Mouse (Mus musculus) gastrocnemius, adult 18-20 months (tissue): Measurements from ENCODE around the gene Tsg101. TPM values are rescaled to one million over a fixed set of nuclear protein-coding genes. Genes with fewer than 3 reads are reported as not detected.

Experiments
- DNase-seq: peaks from one replicate; pipeline ENCODE4 v3.0.0; 2021; ENCODE audit warnings: low spot score
- total RNA-seq, 2 experiments: library from RNA; stranded (reverse); gene quantifications; 2 replicates each; pipeline ENCODE4 v1.2.3; 2021

The Tsg101 gene
- total RNA-seq, 2 experiments from 2014 or later = 54.4 to 59.1 TPM

DNA sequence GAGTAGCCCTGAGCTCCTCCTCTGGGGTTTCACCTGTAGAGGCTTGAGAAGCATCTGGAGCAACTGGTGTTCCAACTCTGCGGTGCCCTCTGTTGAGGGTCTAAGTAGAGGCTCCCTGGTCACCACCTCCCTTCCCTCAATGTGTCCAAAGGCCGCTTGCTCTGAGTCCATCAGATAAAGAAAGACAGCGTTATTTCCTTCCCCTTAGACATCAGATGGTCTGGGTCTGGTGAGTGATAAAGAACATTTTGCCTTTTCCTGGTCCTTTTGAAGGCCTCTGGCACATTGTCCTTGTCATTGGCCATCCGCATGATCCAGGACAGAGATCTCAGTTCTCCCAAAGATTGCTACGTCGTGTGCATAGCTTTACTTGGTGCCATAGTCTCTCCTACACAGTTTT is 42.5 kb downstream of the Tsg101 start:
- DNase-seq = no peak

DNA sequence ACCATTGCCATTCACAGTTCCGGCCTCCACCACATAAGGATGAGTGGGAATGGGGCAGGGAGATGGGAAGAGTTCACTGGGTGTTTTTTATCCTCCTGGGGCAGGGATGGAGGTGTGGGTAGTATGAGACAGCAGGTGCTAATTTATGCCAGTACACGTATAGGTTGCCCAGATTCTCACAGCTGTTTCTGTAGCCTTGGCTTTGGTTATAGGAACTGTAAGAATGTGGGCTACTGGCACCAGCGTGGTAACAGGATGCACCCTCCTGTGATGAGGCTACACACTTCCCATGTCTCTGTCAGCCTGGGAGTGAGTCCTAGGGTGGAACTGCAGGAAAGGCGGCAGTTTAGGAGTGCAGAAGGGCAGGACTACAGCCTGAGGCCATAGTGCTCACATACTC is 42.9 kb downstream of the Tsg101 start:
- peak; percentile 15 for DNase-seq

DNA sequence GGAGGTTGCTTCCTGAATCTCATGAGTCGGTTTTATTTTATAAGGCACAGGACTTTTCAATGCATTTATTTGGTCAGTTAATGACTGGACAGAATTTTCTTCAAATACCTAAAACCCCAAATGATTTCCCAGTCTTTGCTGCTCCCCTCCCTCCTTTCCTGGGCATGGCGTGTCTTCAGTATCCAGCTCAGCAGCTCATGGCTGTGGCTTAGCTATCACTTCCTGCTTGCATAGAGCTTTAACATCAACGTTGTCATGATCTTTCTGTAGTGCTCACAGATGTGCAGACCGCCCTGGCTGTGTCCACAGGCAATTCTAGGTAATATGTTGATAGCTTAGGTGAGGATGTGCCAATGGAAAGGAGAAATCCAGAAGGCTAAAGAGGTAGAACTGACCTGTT is 47.8 kb downstream of the Tsg101 start:
- DNase-seq = no peak

DNA sequence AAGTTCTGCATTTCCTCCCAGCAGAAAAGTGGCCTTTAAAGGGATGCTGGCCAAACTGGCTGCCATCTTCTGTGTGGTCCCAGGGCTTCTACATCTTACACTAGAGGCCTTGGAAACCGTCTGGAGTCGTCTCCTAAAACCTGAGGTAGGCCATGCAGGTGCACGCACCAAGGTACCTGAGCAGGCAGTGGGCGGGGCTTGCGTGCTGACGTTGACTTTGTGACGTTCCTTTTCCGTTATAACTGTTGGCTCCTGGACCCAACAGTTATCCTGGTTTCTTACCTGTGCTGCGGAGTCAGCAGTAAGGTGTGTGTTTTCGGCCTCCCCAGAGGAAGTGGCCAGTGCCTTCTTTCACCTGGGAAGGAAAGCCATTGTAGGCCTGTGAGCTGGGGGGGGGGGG is 58.8 kb downstream of the Tsg101 start, which contains the start of gene Ldhc:
Gene Ldhc, plus strand, starts transcription at position 208 of the 400 bp plus-strand sequence.
- DNase-seq = no peak

DNA sequence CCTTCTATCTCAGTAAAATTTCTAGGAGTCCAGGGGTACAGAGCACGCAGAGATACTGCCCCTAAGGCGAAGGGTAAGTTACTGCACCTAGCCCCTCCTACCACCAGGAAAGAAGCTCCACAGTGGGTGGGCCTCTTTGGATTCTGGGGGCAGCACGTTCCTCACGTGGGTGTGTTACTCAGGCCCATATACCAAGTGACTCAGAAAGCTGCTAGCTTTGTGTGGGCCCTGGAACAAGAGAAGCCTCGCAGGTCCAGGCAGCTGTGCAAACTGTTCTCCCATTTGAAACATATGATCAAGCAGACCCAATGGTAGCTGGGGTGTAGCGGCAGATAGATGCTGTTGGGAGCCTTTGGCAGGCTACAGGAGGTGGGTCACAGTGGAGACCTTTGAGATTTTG is 60.7 kb downstream of the Tsg101 start:
- no peak for DNase-seq

DNA sequence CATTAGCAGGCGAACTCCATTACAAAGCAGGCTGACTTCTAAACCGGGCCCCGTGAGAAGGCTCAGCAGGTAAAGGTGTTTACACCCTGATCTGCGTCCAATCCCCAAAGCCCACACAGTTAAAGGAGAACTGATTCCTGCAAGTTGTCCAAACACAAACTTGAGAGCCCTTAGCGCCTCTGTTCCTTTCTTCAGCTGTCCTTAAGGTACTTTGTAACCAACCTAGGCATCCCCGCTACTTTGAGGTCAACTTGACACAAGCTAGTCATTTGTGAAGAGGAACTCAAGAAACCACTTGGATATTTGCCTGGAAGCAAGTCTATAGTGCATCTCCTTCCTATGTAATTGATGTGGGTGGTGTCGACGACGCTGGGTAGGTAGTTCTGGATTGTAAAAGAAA is 62.3 kb downstream of the Tsg101 start:
- DNase-seq = no peak

DNA sequence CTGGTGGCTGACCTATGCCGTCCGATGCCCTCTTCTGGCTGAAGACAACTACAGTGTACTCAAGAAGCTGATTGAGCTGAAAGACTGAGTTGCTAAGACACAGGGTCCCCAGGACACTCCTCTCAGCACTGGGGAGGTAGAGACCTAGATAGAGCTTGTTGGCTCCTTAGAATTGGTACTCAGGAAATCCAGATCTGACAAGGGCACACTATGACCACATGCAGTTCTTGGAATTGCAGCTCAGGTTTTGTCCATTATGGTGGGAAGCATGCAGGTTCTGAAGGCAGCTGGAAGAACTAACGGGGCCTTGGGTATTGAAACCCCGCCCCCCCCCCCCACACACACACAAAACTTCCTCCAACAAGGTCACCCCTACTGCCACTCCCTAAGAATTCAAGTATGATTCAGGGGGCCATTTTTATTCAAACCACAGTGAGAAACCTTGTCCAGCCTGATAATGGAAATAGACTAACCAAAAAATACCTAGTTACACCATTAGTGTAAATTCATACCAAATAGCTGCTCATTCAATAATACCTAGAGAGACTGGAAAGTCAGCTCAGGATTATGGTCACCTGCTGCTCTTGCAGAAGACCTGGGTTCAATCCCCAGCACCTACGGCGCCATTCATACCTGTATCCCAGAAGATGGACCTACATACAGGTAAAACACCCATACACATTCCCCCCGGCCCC is 63.8 kb downstream of the Tsg101 start:
- no peak for DNase-seq

DNA sequence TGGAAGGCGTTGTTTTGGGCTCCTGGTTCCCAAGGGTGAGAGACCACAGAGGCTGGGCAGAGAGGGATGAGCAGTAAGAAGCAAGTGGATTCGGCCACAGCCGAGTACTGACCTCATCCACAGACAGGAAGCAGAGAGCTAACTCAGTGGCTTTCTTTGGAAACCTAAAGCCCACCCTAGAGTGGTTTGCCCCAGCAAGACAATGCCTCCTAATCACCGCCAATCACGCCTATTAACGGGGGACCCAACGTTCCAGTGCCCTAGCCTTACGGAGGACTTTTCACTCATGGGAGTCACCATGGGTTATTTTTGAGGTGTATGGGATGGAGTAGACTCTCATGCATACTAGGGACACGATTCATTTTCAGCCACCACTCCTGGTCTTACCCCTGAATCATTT is 66.4 kb downstream of the Tsg101 start:
- no peak for DNase-seq

DNA sequence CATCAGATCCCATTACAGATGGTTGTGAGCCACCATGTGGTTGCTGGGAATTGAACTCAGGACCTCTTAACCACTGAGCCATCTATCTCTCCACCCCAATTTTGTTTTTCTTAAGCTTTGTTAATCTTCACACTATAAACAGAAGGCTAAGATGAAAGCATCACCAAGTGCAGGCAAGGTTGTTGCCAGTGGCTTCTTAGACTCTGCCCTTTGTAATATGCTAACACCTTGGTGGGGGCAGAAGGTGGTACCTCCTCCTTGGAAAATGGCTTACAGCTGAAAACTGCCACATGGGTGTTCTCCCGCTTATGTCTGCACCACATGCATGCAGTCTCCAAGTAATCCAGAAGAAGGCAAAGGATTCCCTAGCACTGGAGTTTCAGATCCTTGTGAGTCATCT is 67.1 kb downstream of the Tsg101 start:
- DNase-seq = no peak

DNA sequence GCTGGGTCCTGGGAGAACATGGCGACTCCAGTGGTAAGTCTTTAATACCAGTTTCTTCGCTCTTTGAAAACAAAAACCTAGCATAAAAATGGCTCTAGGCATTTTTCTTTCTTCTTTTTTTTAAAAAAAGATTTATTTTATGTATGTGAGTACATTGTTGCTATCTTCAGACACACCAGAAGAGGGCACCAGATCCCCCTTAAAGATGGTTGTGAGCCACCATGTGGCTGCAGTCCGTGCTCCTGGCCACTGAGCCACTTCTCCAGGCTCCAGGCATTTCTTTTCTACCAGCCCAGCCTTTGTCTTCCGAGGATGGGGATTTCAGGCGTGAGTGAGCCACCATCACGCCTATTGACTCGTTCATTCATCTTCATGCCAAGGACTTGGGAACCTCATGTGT is 68.7 kb downstream of the Tsg101 start:
- no peak for DNase-seq

DNA sequence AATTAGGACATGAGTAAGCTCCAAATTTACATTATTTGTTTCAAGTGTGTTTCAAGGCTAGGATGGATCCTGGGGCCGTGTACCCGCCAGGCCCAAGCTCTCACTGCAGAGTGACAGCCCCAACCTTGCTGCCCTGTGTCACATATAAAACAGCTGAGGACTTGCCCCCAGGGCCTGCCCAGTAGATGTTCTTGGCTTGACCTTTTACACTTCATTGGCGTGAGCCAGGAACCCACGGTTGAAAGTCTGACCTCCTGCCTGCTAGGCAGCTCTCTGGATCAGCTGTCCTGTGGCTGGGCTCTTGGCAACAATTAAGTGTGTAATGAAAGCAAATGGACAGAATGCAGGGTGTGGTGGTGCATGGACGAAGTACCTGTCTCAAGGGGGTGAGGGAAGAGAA is 70.5 kb downstream of the Tsg101 start:
- peak; percentile 45 for DNase-seq

DNA sequence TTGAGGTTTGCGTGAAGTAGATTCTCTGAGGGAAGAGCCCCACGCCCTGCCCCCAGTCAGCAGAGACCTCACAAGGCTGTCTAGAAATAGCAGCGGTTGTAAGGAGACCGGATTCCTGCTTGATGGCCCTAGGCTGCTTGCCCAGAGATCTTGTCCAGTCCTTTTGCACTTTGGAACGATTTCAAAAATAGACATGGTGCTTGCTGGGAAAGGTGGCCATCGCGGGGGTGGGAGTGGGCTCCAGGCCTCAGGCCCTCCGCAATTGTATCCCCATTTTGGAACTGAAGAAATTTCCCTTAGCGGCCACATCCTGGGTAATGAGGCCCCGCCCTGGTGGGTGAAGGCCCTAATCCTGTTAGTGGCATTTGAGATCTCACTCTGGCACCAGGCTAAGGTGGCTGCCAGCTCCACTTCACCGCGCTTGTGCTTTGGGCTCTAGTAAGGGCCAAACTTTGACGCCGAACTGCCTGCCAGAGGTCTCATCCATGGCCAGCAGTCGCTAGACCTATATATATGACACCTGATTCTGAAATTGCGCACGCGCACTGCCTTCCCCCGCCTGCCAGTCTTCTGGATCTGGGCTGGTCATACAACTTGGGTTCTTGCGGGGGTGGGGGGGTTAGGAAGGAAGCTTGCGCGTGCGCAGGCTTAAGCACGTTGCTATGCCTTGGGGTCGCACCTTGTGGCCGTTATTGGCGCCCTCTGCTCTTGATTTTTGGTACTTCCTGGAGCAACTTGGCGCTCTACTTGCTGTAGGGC is 73.1 kb downstream of the Tsg101 start:
- DNase-seq = peak; percentile 79

DNA sequence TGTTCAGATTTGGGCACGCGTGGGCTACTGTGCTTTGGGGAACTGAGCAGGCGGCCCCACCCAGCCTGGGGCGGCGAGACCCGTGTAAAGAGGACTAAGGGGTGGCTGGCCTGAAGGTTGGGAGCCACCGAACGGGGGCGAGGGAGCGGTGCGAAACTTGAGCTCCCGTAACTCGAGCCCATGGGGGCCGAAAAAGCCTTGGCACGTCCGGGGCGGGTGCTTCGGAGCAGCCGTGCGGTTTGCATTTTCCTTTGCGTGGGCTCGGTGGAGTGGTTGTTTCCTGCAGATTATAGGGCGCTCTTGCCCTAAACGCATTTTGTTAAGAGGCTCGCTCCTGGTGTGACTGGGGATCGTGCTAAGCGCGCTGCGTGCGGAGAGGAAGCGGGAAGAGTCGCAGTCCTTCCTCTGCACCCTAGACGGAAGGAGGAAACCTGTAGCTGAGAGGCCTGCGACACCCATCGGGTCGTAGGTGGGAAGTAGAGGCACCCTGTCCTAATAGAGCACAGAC is 73.7 kb downstream of the Tsg101 start:
- peak; percentile 62 for DNase-seq

DNA sequence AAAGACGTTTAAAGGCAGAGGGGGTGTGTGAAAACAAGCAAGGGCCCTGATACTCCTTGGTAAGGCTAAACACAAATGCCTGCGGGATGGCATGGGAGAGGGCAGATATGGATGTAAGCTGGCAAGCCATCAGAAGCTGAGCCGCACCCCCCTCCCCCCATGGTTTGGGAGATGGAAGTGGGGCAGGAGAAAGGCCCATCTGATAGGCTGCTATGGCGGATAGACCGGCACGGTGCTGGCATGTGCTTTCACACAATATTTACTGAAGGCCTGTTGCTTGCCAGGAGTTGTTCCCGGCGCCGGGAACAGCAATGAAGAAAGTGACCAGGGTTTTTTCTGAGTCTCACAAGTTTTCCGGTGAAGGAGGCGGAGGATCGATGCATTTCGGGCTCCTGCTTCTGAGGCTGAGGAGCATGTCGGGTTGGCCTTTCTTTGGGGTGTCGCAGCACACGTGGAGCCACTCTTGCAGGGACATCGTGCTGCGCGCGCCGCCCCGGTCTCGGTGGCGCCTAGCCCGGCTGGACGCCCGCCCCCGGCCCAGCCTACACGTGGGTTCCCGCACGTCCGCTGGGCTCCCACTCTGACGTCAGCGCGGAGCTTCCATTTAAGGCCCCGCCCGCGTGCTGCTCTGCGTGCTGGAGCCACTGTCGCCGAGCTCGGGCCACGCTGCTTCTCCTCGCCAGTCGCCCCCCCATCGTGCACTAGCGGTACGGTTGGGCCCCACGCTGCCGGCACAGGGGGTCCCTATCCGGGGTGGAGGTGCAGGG is 74.4 kb downstream of the Tsg101 start:
- DNase-seq = peak; percentile 94

DNA sequence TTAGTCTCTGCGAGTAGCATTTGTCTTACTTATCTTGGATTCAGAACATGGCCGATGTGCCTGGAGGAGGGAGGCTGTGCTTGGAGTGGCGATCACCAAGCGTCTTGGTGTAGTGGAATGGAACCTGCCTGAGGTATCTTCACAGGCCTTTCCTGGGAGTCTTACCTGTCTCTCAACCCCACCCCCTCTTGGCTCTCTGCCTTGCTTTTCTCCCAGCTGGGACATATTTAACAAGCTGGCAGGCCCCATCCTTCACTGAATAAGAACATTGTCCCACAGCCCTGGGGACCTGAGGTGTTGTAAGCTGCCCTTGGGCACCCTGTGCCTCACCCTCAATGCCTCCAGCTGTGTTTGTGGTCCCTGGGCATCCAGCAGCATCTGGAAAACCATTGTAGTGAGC is 76.2 kb downstream of the Tsg101 start:
- no peak for DNase-seq

DNA sequence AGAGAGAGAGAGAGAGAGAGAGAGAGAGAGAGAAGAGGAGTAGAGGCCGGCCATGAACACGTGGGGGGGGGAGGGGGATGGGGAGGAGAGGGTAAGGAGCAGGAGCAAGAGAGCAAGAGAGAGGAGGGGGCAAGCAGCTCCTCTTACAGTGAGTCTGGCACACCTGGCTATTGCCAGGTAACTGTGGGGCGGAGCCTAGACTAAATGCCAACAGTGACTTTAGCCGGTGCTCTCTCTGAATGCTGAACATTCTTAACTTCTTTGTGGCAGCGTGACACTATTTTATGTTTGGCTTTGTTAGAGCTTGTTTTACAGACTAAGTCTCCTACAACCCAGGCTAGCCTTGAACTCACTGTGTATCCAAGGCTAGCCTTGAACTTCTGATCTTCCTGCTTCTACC is 77.5 kb downstream of the Tsg101 start:
- DNase-seq = no peak

DNA sequence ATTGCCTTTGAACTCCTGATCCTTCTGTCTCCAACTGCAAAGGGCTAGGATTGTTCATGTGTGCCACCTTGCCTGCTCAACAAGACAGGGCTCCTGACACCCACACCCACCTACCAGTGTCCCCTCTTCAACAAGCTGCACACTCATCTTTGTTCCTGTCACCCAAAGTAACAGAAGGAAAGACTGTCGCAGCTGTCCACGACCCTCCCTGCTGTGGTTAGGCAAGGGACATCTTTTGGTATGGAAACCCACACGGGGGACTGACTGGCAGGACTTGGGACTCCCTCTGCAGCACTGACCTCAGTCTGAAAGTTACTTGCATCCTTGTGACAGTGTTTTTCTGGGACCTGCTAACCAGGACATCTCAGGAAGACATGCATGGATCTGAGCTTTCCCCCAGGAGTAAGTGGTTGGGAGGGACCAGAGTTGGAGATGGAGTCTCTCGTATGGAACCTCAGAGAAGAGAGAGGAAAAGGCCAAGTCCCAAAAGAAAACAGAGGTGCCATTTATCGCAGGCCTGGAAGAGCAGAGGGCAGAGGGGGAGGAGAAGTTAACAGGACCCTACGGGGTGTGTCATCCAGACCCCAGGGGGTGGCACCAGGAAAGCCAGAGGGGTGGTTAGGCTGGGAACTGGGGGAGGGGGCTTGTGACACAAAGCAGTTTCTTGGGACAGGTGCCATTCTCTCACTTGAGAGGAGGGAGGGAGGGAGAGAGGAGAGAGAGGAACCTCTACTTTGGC is 78.8 kb downstream of the Tsg101 start, which contains the start of gene Ldha:
Gene Ldha, plus strand, starts transcription at position 689 of the 739 bp plus-strand sequence.
- no peak for DNase-seq

DNA sequence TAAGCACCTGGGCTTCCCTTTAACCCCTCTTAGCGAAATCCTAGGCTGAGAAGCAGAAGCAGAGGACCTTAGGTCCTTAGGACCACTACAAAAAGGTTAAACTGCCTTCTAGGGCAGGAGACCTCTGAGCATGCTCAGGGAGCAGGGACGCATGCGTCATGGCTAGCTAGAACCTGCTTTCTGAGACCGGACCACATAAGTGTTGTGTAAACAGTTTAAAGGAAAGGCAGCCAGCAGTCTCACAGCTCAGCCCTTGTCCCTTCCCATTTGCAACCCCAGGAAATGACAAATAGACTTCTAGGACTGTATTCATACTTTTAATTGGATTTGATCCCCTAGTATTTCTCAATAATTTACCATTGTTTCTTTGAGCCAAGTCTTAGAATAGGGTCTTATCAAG is 79.4 kb downstream of the Tsg101 start:
- DNase-seq = no peak

DNA sequence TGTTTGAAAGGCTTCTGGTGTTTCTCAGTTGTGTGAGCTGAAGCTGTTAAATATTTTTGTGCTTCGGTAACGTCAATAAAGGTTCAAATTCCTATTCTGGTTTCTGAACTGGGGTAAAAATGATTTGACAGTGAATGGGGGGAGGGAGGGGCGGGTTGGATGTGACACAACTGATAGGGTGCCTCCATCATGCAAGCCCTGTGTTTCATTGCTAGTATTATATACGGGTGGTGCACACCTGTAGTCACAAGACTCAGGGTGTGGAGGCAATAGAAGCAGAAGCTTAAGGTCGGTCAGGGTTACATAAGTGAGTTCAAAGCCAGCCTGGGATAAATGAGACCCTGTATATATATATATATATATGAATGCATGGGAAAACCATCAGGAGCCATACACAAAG is 79.9 kb downstream of the Tsg101 start:
- DNase-seq = no peak

DNA sequence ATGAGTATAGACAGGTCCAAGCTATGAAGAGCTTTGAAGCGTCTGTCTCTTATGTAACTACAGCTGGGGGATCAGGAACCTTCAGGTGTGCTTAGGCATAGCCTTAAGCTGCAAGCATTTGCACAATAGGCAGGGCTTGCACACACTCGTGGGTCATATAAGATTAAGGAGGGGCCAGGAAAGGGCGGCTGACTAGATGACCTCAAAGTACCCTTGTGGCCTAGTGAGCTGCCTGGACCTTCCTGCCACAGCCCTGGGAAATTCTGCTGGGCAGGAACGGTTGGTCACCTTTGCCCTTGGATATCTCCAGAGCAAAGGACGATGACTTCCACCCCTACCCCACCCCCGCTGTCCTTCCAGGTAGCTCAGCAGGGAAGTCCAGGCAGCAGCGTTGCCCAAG is 80.3 kb downstream of the Tsg101 start:
- no peak for DNase-seq
